Mouse (Mus musculus) limb, embryonic 13.5 days (tissue): Measurements from ENCODE around the gene Acss2. TPM values are rescaled to one million over a fixed set of nuclear protein-coding genes. Genes with fewer than 3 reads are reported as not detected.

Source experiments
- ATAC-seq: fragments of 200-750 bp; cut with Nextera tagmentation; 2 replicates; pipeline ENCODE4 v1.8.0; 2017; ENCODE audit warnings: low read depth, moderate number of reproducible peaks, moderate TSS enrichment; ENCODE audit not compliant: low FRiP score
- H3K27ac ChIP-seq: fragments of 300-500 bp; sonication (generic); 2 replicates; pipeline ENCODE4 v1.5.1; 2015; ENCODE audit warnings: inconsistent platforms, mild to moderate bottlenecking, moderate library complexity
- H3K27me3 ChIP-seq: fragments of 300-500 bp; sonication (generic); 2 replicates; pipeline ENCODE4 v1.6.1; 2015; ENCODE audit warnings: mild to moderate bottlenecking, inconsistent platforms
- H3K36me3 ChIP-seq: fragments of 300-500 bp; sonication (generic); 2 replicates; pipeline ENCODE4 v1.6.1; 2015; ENCODE audit warnings: inconsistent platforms, mild to moderate bottlenecking, moderate library complexity
- H3K4me1 ChIP-seq: fragments of 300-500 bp; sonication (generic); 2 replicates; pipeline ENCODE4 v1.6.1; 2015; ENCODE audit warnings: inconsistent platforms
- H3K4me2 ChIP-seq: fragments of 300-500 bp; sonication (generic); replicated peaks from 2 replicates; pipeline ENCODE4 v1.6.1; 2015; ENCODE audit warnings: inconsistent platforms, mild to moderate bottlenecking, moderate library complexity
- H3K4me3 ChIP-seq: fragments of 300-500 bp; sonication (generic); 2 replicates; pipeline ENCODE4 v1.5.1; 2015; ENCODE audit warnings: moderate library complexity, mild to moderate bottlenecking, inconsistent platforms
- H3K9ac ChIP-seq: fragments of 300-500 bp; sonication (generic); 2 replicates; pipeline ENCODE4 v1.6.1; 2015; ENCODE audit warnings: mild to moderate bottlenecking, inconsistent platforms
- H3K9me3 ChIP-seq: fragments of 300-500 bp; sonication (generic); 2 replicates; pipeline ENCODE4 v1.6.1; 2016; ENCODE audit warnings: inconsistent platforms
- WGBS: fragments of 180-500 bp; shearing (Covaris S2); methylation state at CpG from one replicate; pipeline ENCODE4 v1.1.7; 2015; 5-methylcytosine and 5-hydroxymethylcytosine counted together
- polyA plus RNA-seq: library from polyadenylated mRNA; unstranded; fragments of >200 nt; fragmentation: Nextera tagmentation; extraction: Ambion mirVana; gene quantifications from 2 replicates; pipeline ENCODE4 v1.2.1, GENCODE M21; 2015

Acss2 gene
- polyA plus RNA-seq, 1 experiment from 2014 or later, result 13.2 TPM

- 78% methylated on average over 1 of the region's 1 CpGs for WGBS
- Histone ChIP-seq H3K27me3 (no peaks in the 10 kb centered on the region), H3K4me2 (no peak overlapping the region), H3K4me1 (no peaks in the 10 kb centered on the region), H3K9ac (no peak overlapping the region), H3K4me3 (no peak overlapping the region), H3K36me3 (no peaks in the 10 kb centered on the region), H3K9me3 (no peaks in the 10 kb centered on the region), H3K27ac (no peak overlapping the region)
- no peak for ATAC-seq
Observed at GRCm38 (mm10) chr2:155546955-155547354, 29.2 kb downstream of the Acss2 start.

DNA sequence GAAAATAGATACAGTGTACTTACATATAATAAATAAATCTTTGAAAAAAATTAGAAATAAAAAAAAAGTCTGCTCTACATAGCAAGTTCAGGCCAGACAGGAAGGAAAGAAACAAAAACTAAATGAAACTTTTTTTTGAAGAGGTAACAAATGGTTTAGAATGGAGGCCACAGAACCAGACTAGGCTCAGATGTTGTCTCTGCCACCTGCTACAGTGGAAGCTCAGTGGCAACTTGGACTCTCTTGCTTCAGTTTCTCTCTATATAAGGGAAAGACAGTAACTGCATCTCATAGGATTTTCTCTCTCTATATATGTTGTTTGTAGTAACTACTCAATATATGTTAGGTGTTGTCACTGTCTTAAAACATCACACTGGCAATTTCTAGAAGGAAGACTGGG is 34.6 kb downstream of the Acss2 start:
- H3K9ac ChIP-seq, result no peak overlapping the region
- H3K36me3 ChIP-seq, result no peaks in the 10 kb centered on the region
- H3K4me2 ChIP-seq, result no peak overlapping the region
- no peaks in the 10 kb centered on the region for H3K4me1 ChIP-seq
- H3K9me3 ChIP-seq, result no peaks in the 10 kb centered on the region
- H3K4me3 ChIP-seq, result no peak overlapping the region
- ATAC-seq, result no peak
- H3K27me3 ChIP-seq, result no peaks in the 10 kb centered on the region
- no peak overlapping the region for H3K27ac ChIP-seq

DNA sequence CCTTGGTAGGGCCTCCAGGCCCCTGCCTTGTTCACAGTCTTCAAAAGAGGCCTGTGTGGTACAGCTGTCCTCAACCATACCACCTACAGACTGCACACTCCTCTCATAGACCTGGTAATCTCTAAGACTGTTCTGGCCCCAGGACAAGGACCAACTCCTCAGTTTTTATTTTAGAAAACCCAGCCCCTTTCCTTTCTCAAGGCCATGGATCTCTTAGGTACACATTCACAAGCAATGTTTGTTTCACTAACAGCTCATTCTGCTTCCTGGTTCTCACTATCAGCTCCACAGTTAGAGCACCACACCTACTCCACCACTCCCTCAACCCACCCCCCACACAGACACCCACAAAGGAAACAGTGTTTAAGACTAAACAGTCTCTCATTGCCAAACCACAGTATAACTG is 35.2 kb downstream of the Acss2 start:
- H3K4me1 ChIP-seq, result no peaks in the 10 kb centered on the region

GRCm38 (mm10) chr2:155554426-155554985 is 36.8 kb downstream of the Acss2 start:
- Histone ChIP-seq H3K27ac (no peak overlapping the region), H3K9me3 (no peaks in the 10 kb centered on the region), H3K36me3 (peaks cover 5% of the 10 kb centered on the region; the same call in 1 of the 2 replicates), H3K4me2 (no peak overlapping the region), H3K9ac (no peak overlapping the region), H3K4me1 (no peaks in the 10 kb centered on the region), H3K4me3 (no peak overlapping the region), H3K27me3 (no peaks in the 10 kb centered on the region)
- WGBS, result 77% methylated on average over 2 of the region's 2 CpGs
- ATAC-seq, result no peak

More for the DNA sequence above, 35.2 kb downstream of the Acss2 start:
- no peak overlapping the region for H3K4me2 ChIP-seq
- ATAC-seq, result no peak
- H3K4me3 ChIP-seq, result no peak overlapping the region
- no peaks in the 10 kb centered on the region for H3K36me3 ChIP-seq
- no peak overlapping the region for H3K9ac ChIP-seq
- H3K27me3 ChIP-seq, result no peaks in the 10 kb centered on the region
- H3K9me3 ChIP-seq, result no peaks in the 10 kb centered on the region
- no peak overlapping the region for H3K27ac ChIP-seq

GRCm38 (mm10) chr2:155562209-155562608 is 44.5 kb downstream of the Acss2 start:
- Histone ChIP-seq H3K4me3 (no peak overlapping the region), H3K9ac (no peak overlapping the region), H3K4me2 (no peak overlapping the region), H3K27ac (no peak overlapping the region), H3K27me3 (no peaks in the 10 kb centered on the region), H3K9me3 (no peaks in the 10 kb centered on the region), H3K4me1 (no peaks in the 10 kb centered on the region), H3K36me3 (peaks cover 24% of the 10 kb centered on the region)
- no peak for ATAC-seq
- WGBS, result 44% methylated on average over 1 of the region's 1 CpGs

- Histone ChIP-seq H3K36me3 (peaks cover 28% of the 10 kb centered on the region), H3K27ac (no peak overlapping the region), H3K4me1 (no peaks in the 10 kb centered on the region), H3K27me3 (no peaks in the 10 kb centered on the region), H3K9me3 (no peaks in the 10 kb centered on the region), H3K9ac (no peak overlapping the region), H3K4me3 (no peak overlapping the region), H3K4me2 (no peak overlapping the region)
- ATAC-seq, result no peak
- whole genome bisulfite sequencing, result 82% methylated on average over 4 of the region's 4 CpGs
Observed at GRCm38 (mm10) chr2:155562934-155563333, 45.2 kb downstream of the Acss2 start.

DNA sequence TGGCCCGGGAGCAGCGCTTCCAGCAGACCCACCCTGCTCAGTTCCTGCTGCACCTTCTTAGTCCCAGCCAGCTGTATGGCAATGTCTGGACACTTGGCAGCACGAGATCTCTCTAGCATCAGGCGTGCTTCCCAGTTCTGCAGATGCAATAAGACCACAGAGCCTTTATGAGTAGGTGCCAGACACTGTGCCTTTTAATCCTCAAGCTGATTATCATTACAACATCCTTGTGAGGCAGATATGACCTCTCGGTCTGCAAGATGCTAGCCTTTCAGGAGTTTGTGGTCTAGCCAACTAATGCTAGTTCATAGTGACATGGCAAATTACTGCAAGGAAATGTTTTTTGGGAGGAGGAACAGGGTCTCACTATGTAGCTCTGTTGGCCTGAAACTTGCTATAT is 50.0 kb downstream of the Acss2 start:
- no peak overlapping the region for H3K4me2 ChIP-seq
- H3K9ac ChIP-seq, result no peak overlapping the region
- no peaks in the 10 kb centered on the region for H3K27me3 ChIP-seq
- no peak overlapping the region for H3K4me3 ChIP-seq
- WGBS, result 82% methylated on average over 5 of the region's 5 CpGs
- ATAC-seq, result no peak
- H3K9me3 ChIP-seq, result no peaks in the 10 kb centered on the region
- no peak overlapping the region for H3K27ac ChIP-seq
- no peaks in the 10 kb centered on the region for H3K4me1 ChIP-seq
- H3K36me3 ChIP-seq, result peaks cover 21% of the 10 kb centered on the region

- Histone ChIP-seq H3K27ac (no peak overlapping the region), H3K9ac (no peak overlapping the region), H3K9me3 (no peaks in the 10 kb centered on the region), H3K4me3 (no peak overlapping the region), H3K4me2 (no peak overlapping the region), H3K27me3 (no peaks in the 10 kb centered on the region), H3K4me1 (no peaks in the 10 kb centered on the region), H3K36me3 (peaks cover 16% of the 10 kb centered on the region)
- no peak for ATAC-seq
- WGBS, result 64% methylated on average over 3 of the region's 3 CpGs
Observed at GRCm38 (mm10) chr2:155569223-155569807, 51.6 kb downstream of the Acss2 start.

- Histone ChIP-seq H3K27ac (no peak overlapping the region), H3K9ac (no peak overlapping the region), H3K4me3 (no peak overlapping the region), H3K9me3 (no peaks in the 10 kb centered on the region), H3K27me3 (no peaks in the 10 kb centered on the region), H3K4me2 (no peak overlapping the region), H3K4me1 (peaks cover 3% of the 10 kb centered on the region; the same call in 1 of the 2 replicates), H3K36me3 (peaks cover 12% of the 10 kb centered on the region)
- no peak for ATAC-seq
- 86% methylated on average over 9 of the region's 9 CpGs for WGBS
Observed at GRCm38 (mm10) chr2:155573001-155573400, 55.3 kb downstream of the Acss2 start.

- 88% methylated on average over 7 of the region's 7 CpGs for WGBS
- no peaks in the 10 kb centered on the region for H3K9me3 ChIP-seq
- peaks cover 3% of the 10 kb centered on the region; the same call in 1 of the 2 replicates for H3K4me1 ChIP-seq
- H3K27ac ChIP-seq, result no peak overlapping the region
- H3K9ac ChIP-seq, result no peak overlapping the region
- ATAC-seq, result no peak
- H3K4me3 ChIP-seq, result no peak overlapping the region
- H3K4me2 ChIP-seq, result no peak overlapping the region
- peaks cover 15% of the 10 kb centered on the region for H3K36me3 ChIP-seq
- no peaks in the 10 kb centered on the region for H3K27me3 ChIP-seq
Observed at GRCm38 (mm10) chr2:155573996-155574395, 56.2 kb downstream of the Acss2 start.

GRCm38 (mm10) chr2:155574700-155575099 is 57.0 kb downstream of the Acss2 start:
- Histone ChIP-seq H3K9ac (no peak overlapping the region), H3K4me2 (no peak overlapping the region), H3K27ac (no peak overlapping the region), H3K4me3 (no peak overlapping the region), H3K36me3 (peaks cover 15% of the 10 kb centered on the region), H3K27me3 (no peaks in the 10 kb centered on the region), H3K4me1 (peaks cover 3% of the 10 kb centered on the region; the same call in 1 of the 2 replicates), H3K9me3 (no peaks in the 10 kb centered on the region)
- ATAC-seq, result no peak
- WGBS, result 59% methylated on average over 4 of the region's 4 CpGs

DNA sequence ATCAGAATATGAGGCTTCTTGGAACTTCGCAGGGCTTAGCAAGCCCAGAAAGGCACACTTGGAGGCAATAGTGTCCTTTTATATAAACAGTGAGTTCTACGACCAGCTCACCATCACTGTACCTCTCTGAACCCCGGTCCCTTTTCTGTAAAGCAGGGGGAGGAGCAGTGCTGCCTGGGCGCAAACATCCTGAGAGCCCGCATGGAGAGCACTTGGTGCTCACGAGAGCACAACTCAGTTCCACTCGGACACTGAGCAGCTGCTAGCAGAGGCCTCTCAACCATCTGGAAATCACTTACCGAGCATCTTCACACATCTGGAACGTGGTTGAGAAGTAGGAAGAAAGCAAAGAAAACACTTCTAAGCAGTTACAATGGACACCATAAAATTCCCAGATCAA is 58.9 kb downstream of the Acss2 start:
- WGBS, result 56% methylated on average over 9 of the region's 9 CpGs
- Histone ChIP-seq H3K4me3 (no peak overlapping the region), H3K4me1 (peaks cover 3% of the 10 kb centered on the region; the same call in 1 of the 2 replicates), H3K4me2 (no peak overlapping the region), H3K36me3 (peaks cover 15% of the 10 kb centered on the region), H3K27ac (no peak overlapping the region), H3K9me3 (no peaks in the 10 kb centered on the region), H3K9ac (no peak overlapping the region), H3K27me3 (no peaks in the 10 kb centered on the region)
- ATAC-seq, result no peak

GRCm38 (mm10) chr2:155580331-155580730 is 62.6 kb downstream of the Acss2 start:
- no peak for ATAC-seq
- 88% methylated on average over 3 of the region's 3 CpGs for WGBS
- H3K36me3 ChIP-seq, result peaks cover 15% of the 10 kb centered on the region
- H3K4me1 ChIP-seq, result no peaks in the 10 kb centered on the region
- H3K9me3 ChIP-seq, result no peaks in the 10 kb centered on the region
- no peak overlapping the region for H3K4me3 ChIP-seq
- H3K27me3 ChIP-seq, result no peaks in the 10 kb centered on the region
- H3K4me2 ChIP-seq, result no peak overlapping the region
- H3K27ac ChIP-seq, result no peak overlapping the region
- no peak overlapping the region for H3K9ac ChIP-seq
